Mouse (Mus musculus) myocyte (in vitro differentiated cells): ENCODE results near the gene 2510009E07Rik. TPM values are rescaled to one million over a fixed set of nuclear protein-coding genes. Genes with fewer than 3 reads are reported as not detected.

Source experiments
- H3K27me3 ChIP-seq: one replicate; pipeline ENCODE4 v1.6.1; 2011; ENCODE audit not compliant: control insufficient read depth, insufficient read depth, insufficient read length
- H3K36me3 ChIP-seq: one replicate; pipeline ENCODE4 v1.6.1; 2011; ENCODE audit not compliant: control insufficient read depth, insufficient read depth
- H3K4me2 ChIP-seq: one replicate; pipeline ENCODE4 v1.6.1; 2011; ENCODE audit warnings: low read depth, control low read depth
- H3K4me3 ChIP-seq: one replicate; pipeline ENCODE4 v1.5.1; 2011; ENCODE audit warnings: mild to moderate bottlenecking, control low read depth, moderate library complexity
- H3K79me2 ChIP-seq: one replicate; pipeline ENCODE4 v1.6.1; 2011; ENCODE audit not compliant: control insufficient read depth, insufficient read depth
- H3ac ChIP-seq: one replicate; pipeline ENCODE4 v1.6.1; 2011; ENCODE audit not compliant: control insufficient read depth, insufficient read length
- CEBPB ChIP-seq: IDR thresholded peaks from 2 replicates; pipeline ENCODE4 v1.6.1; 2011; ENCODE audit warnings: mild to moderate bottlenecking, moderate library complexity; ENCODE audit not compliant: poor library complexity, insufficient read depth, severe bottlenecking
- E2F4 ChIP-seq: IDR thresholded peaks from one replicate; pipeline ENCODE4 v1.6.1; 2011; ENCODE audit warnings: mild to moderate bottlenecking, control low read depth, moderate library complexity; ENCODE audit not compliant: insufficient read depth
- MAX ChIP-seq: IDR thresholded peaks from one replicate; pipeline ENCODE4 v1.6.1; 2011; ENCODE audit warnings: low read depth, mild to moderate bottlenecking, control low read depth
- MYOD1 ChIP-seq, 3 experiments: IDR thresholded peaks; one replicate each; pipeline ENCODE4 v1.6.1; 2011; ENCODE audit warnings: control low read depth in 2 of 3, low read depth in 2 of 3, mild to moderate bottlenecking in 2 of 3, moderate library complexity in 1 of 3; ENCODE audit not compliant: insufficient read length in 2 of 3, control insufficient read depth in 1 of 3
- MYOG ChIP-seq, 3 experiments: IDR thresholded peaks; one replicate each; pipeline ENCODE4 v1.6.1; 2011; ENCODE audit warnings: control low read depth in 2 of 3, low read depth in 2 of 3, mild to moderate bottlenecking in 2 of 3; ENCODE audit not compliant: insufficient read length in 2 of 3, control insufficient read depth in 1 of 3, insufficient read depth in 1 of 3
- POLR2A ChIP-seq: IDR thresholded peaks from one replicate; pipeline ENCODE4 v1.6.1; 2011; ENCODE audit warnings: low read depth, mild to moderate bottlenecking, control low read depth, moderate library complexity; ENCODE audit not compliant: insufficient read length
- POLR2AphosphoS2 ChIP-seq: IDR thresholded peaks from one replicate; pipeline ENCODE4 v1.6.1; 2011; ENCODE audit warnings: low read depth, control low read depth; ENCODE audit not compliant: insufficient read length
- REST ChIP-seq: IDR thresholded peaks from one replicate; pipeline ENCODE4 v1.6.1; 2011; ENCODE audit warnings: mild to moderate bottlenecking, control low read depth, moderate library complexity; ENCODE audit not compliant: insufficient read depth, insufficient read length
- SRF ChIP-seq: IDR thresholded peaks from one replicate; pipeline ENCODE4 v1.6.1; 2011; ENCODE audit warnings: low read depth; ENCODE audit not compliant: control insufficient read depth, insufficient read length
- TCF12 ChIP-seq: IDR thresholded peaks from one replicate; pipeline ENCODE4 v1.6.1; 2011; ENCODE audit warnings: mild to moderate bottlenecking, control low read depth; ENCODE audit not compliant: poor library complexity, insufficient read depth, severe bottlenecking
- TCF3 ChIP-seq: IDR thresholded peaks from one replicate; pipeline ENCODE4 v1.6.1; 2011; ENCODE audit warnings: low read depth, control low read depth; ENCODE audit not compliant: insufficient read length
- USF1 ChIP-seq: IDR thresholded peaks from one replicate; pipeline ENCODE4 v1.6.1; 2011; ENCODE audit warnings: low read depth, mild to moderate bottlenecking, control low read depth, moderate library complexity
- polyA plus RNA-seq: library from polyadenylated mRNA; unstranded; fragments of >200 nt; fragmentation: generic; extraction: Trizol; gene quantifications from one replicate; pipeline ENCODE4 v1.2.1, GENCODE M21; 2012; ENCODE audit warnings: missing spikeins

2510009E07Rik gene
- 4.4 TPM for polyA plus RNA-seq

DNA sequence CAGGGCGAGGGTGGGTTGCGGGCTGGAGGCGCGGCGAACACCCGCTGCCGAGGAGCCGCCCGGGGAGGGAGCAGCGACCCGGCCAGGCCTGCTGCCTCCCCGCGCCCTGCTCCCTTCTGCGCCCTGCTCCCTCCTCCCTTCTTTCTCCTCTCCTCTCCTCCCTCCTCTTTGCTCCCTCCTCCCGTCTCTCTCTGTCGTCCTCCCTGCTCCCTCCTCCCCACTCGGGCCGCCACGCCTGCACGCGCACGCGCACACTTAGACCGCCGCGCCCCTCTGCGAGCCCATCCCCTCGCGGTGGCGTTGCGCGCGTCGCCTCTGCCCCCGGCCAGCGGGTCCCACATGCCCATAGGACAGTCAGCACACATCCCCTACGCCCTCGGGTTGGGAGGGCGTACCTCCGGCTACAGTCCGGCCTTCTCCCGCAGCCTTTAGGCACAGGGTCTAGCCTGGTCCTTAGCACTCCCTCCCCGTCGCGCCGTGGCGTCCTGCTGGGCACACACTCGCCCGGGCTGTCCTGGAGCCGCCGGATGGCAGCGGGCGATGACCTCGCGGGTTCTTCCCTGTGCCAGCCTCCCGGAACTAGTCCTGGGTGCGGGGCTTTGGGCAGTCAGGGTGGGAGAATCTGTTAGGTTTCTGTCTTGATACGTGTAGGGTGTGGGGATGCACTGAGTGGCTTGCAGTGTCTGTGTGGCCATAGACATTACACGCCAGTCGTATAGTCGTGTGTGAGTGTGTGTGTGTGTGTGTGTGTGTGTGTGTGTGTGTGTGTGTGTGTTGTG is at the start of gene 2510009E07Rik:
Gene 2510009E07Rik, minus strand, starts transcription at position 203 of the 779 bp plus-strand sequence.
- Histone ChIP-seq H3K4me2 (peak within 1 kb of the TSS; percentile 83), H3K4me3 (peak within 1 kb of the TSS; percentile 32), H3ac (peak within 1 kb of the TSS; percentile 80), H3K36me3 (no peaks in the 10 kb centered on the region), H3K27me3 (no peaks in the 10 kb centered on the region), H3K79me2 (no peaks in the 10 kb centered on the region)
- no peak for TF ChIP-seq USF1
- peak; percentile 86 for TF ChIP-seq POLR2A
- TF ChIP-seq MYOG (IDR thresholded peaks at IDR 0.05; ENCODE audit: control insufficient read depth in 1 of 3, insufficient read depth in 1 of 3, insufficient read length in 2 of 3, low read depth in 2 of 3), result peak in 2 of 3 experiments; percentile 22 to 37
- TF ChIP-seq POLR2AphosphoS2, result peak; percentile 71

DNA sequence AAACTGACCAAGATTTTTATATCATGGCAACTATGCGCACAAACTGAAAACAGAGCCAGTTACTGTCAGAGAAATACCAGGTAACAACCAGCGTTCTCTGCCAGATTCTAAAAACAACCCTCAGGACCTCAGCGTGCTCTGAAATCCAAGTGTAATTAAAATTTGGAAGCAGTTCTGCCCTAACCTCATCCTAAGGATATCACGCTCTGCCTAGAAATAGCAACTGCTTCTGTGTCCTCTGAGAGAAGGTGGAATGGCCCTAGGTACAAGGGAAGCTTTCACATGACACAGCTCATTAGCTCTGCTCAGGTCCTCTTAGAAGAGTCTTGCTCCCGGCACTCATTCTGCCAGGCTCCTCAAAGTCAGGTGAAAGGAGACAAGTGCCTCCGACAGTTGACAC is 48.9 kb upstream of the 2510009E07Rik start:
- Histone ChIP-seq H3K4me2 (no peak overlapping the region), H3K27me3 (no peaks in the 10 kb centered on the region), H3K79me2 (no peaks in the 10 kb centered on the region), H3ac (no peak overlapping the region), H3K36me3 (no peaks in the 10 kb centered on the region), H3K4me3 (no peak overlapping the region)
- TF ChIP-seq MAX (no peak), POLR2AphosphoS2 (no peak), CEBPB (no peak), REST (no peak), TCF3 (no peak), USF1 (no peak), MYOG (IDR thresholded peaks at IDR 0.05; ENCODE audit: control insufficient read depth in 1 of 3, insufficient read depth in 1 of 3, insufficient read length in 2 of 3, low read depth in 2 of 3) (no peak), E2F4 (no peak), MYOD1 (IDR thresholded peaks at IDR 0.05; ENCODE audit: control insufficient read depth in 1 of 3, insufficient read length in 2 of 3, low read depth in 2 of 3) (no peak), POLR2A (no peak), SRF (no peak), TCF12 (no peak)

DNA sequence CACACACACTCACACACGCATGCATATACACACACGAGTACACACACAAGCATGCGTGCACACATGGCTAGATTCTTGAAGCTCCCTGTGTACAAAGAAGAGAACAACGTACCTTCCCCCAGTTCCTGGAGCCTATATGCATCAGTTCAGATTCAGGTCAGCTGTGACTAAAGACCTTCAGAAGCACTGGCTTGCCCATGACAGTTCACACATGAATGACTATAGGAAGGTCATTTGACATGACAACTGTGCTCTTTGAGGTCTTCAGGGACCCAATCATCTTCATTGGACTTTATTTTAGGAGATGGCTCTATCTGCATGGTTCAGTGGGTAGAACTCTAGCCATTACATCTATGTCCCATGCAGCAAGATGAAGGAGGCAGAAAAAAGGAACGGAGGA is 48.4 kb upstream of the 2510009E07Rik start:
- TF ChIP-seq CEBPB, result no peak
- TF ChIP-seq TCF3, result no peak
- no peak for TF ChIP-seq E2F4
- TF ChIP-seq POLR2A, result no peak
- TF ChIP-seq MAX, result no peak
- no peak for TF ChIP-seq POLR2AphosphoS2
- no peak for TF ChIP-seq SRF
- no peak for TF ChIP-seq MYOD1 (IDR thresholded peaks at IDR 0.05; ENCODE audit: control insufficient read depth in 1 of 3, insufficient read length in 2 of 3, low read depth in 2 of 3)
- no peak for TF ChIP-seq USF1
- H3ac ChIP-seq, result no peak overlapping the region
- no peaks in the 10 kb centered on the region for H3K79me2 ChIP-seq
- no peaks in the 10 kb centered on the region for H3K27me3 ChIP-seq
- H3K4me3 ChIP-seq, result no peak overlapping the region
- H3K36me3 ChIP-seq, result no peaks in the 10 kb centered on the region
- H3K4me2 ChIP-seq, result no peak overlapping the region

DNA sequence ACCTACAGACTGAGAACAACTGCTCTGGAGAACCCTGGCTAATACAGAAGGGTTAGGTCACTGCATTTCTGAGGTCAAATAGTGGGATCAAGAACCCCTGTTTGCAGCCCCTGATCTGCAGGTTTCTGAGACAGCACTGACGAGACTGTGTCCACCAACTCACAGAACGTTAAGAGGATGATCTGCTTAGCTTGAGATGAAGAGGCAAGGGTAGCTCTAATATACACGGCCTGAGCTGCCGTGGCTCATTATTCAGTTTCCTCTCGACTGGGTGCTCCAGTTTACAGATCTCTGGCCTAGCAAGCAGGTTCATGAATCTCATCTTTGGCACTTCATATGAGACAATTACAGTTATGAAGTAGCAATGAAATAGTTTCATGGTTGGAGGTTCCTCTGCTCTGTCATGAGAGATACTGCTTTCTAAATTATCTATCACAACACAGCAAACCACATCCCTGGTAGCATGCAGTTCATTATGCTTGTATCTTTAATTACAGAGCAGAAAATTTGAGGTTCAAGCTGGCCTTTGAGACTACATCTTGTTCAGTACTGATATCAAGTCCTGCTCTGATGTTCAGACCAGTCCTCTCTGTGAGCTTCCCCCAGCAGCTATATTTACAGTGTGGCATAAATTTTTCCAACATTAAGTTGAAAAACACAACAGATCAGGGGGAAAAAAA is 47.9 kb upstream of the 2510009E07Rik start:
- H3K27me3 ChIP-seq, result no peaks in the 10 kb centered on the region
- no peak overlapping the region for H3K4me2 ChIP-seq
- H3ac ChIP-seq, result no peak overlapping the region
- H3K79me2 ChIP-seq, result no peaks in the 10 kb centered on the region
- no peaks in the 10 kb centered on the region for H3K36me3 ChIP-seq
- no peak overlapping the region for H3K4me3 ChIP-seq
- TF ChIP-seq POLR2AphosphoS2 (no peak), REST (no peak), SRF (no peak), CEBPB (no peak), TCF3 (no peak), MAX (no peak)

DNA sequence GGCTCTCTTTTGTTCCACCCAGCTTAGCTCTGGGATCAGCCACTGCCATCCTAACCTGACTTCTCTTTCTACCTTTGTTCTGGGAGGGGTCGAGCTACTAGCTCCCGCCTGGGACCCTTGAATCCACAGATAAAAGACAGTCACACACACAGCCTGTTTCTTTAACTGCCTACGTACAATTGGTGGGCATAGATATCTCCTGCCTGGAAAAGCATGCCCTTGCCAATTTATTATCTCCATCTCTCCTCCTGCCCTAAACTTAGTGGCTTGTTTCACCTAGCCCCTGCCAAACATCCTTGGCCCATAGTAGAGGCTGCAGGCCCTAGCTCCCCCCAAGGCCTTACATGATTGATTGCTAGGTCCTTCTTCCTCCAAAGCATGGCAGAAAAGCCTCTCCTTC is 47.1 kb upstream of the 2510009E07Rik start:
- Histone ChIP-seq H3K79me2 (no peaks in the 10 kb centered on the region), H3K4me2 (no peak overlapping the region), H3ac (no peak overlapping the region), H3K27me3 (no peaks in the 10 kb centered on the region), H3K36me3 (no peaks in the 10 kb centered on the region), H3K4me3 (no peak overlapping the region)
- TF ChIP-seq REST (no peak), POLR2AphosphoS2 (no peak), POLR2A (no peak), MYOG (IDR thresholded peaks at IDR 0.05; ENCODE audit: control insufficient read depth in 1 of 3, insufficient read depth in 1 of 3, insufficient read length in 2 of 3, low read depth in 2 of 3) (no peak), MYOD1 (IDR thresholded peaks at IDR 0.05; ENCODE audit: control insufficient read depth in 1 of 3, insufficient read length in 2 of 3, low read depth in 2 of 3) (no peak), TCF3 (no peak), E2F4 (no peak), MAX (no peak), CEBPB (no peak), USF1 (no peak), TCF12 (no peak), SRF (no peak)
